Mouse (Mus musculus) intestine, embryonic 15.5 days (tissue): Measurements from ENCODE around the gene Gm3336. TPM values are rescaled to one million over a fixed set of nuclear protein-coding genes. Genes with fewer than 3 reads are reported as not detected.
A peak's percentile ranks its signal among the peaks of the same experiment; 100 is the strongest.

ENCODE experiments used
- ATAC-seq: fragments of 200-750 bp; cut with Nextera tagmentation; 2 replicates; pipeline ENCODE4 v1.8.0; 2017; ENCODE audit warnings: moderate TSS enrichment, moderate library complexity
- H3K27ac ChIP-seq: fragments of 300-500 bp; sonication (generic); 2 replicates; pipeline ENCODE4 v1.5.1; 2015; ENCODE audit warnings: mild to moderate bottlenecking, inconsistent platforms
- H3K27me3 ChIP-seq: fragments of 300-500 bp; sonication (generic); replicated peaks from 2 replicates; pipeline ENCODE4 v1.6.1; 2015; ENCODE audit warnings: inconsistent platforms
- H3K36me3 ChIP-seq: fragments of 300-500 bp; sonication (generic); 2 replicates; pipeline ENCODE4 v1.6.1; 2015; ENCODE audit warnings: inconsistent platforms
- H3K4me1 ChIP-seq: fragments of 300-500 bp; sonication (generic); replicated peaks from 2 replicates; pipeline ENCODE4 v1.6.1; 2015; ENCODE audit warnings: inconsistent platforms
- H3K4me2 ChIP-seq: fragments of 300-500 bp; sonication (generic); replicated peaks from 2 replicates; pipeline ENCODE4 v1.6.1; 2015; ENCODE audit warnings: mild to moderate bottlenecking, inconsistent platforms
- H3K4me3 ChIP-seq: fragments of 300-500 bp; sonication (generic); replicated peaks from 2 replicates; pipeline ENCODE4 v1.5.1; 2015; ENCODE audit warnings: inconsistent platforms
- H3K9ac ChIP-seq: fragments of 300-500 bp; sonication (generic); 2 replicates; pipeline ENCODE4 v1.6.1; 2015; ENCODE audit warnings: inconsistent platforms
- H3K9me3 ChIP-seq: fragments of 300-500 bp; sonication (generic); 2 replicates; pipeline ENCODE4 v1.6.1; 2016; ENCODE audit warnings: inconsistent platforms
- WGBS: fragments of 180-500 bp; shearing (Covaris S2); methylation state at CpG from one replicate; pipeline ENCODE4 v1.1.7; 2015; 5-methylcytosine and 5-hydroxymethylcytosine counted together
- polyA plus RNA-seq: library from polyadenylated mRNA; unstranded; fragments of >200 nt; fragmentation: Nextera tagmentation; extraction: Ambion mirVana; gene quantifications from 2 replicates; pipeline ENCODE4 v1.2.1, GENCODE M21; 2015

The Gm3336 gene
- polyA plus RNA-seq, 1 experiment from 2014 or later = 2.1 TPM

DNA sequence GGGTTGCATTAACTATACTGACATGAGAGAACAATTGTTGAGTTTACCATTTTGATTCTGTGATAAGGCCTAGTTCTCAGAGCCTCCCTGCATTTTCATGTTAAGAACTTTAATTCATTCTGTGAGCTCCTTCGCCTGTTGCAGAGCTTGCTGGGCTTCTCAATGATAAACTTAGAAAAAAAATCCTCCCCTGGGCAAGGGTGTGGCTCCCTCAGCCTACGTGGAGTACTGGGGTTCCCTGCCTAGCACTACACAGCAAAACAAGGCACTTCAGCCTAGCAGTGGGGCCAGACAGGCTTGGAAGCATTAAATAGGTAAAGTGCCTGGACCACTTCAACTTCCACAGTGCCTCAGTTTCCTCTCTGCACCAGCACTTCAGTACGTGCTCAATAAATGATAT, 36.9 kb upstream of the Gm3336 start:
- Histone ChIP-seq H3K4me2 (no peak overlapping the region), H3K4me3 (no peak overlapping the region), H3K9ac (no peak overlapping the region), H3K4me1 (peaks cover 26% of the 10 kb centered on the region), H3K27me3 (no peaks in the 10 kb centered on the region), H3K9me3 (no peaks in the 10 kb centered on the region), H3K27ac (peak overlapping the region; percentile 69), H3K36me3 (peaks cover 14% of the 10 kb centered on the region)
- peak; percentile 15; the same call in 1 of the 2 replicates for ATAC-seq
- 68% methylated on average over 3 of the region's 3 CpGs for WGBS

GRCm38 (mm10) chr8:70682193-70682592, 36.1 kb upstream of the Gm3336 start:
- H3K4me2 ChIP-seq = peak overlapping the region; percentile 52
- peak overlapping the region; percentile 17; the same call in 1 of the 2 replicates for H3K4me3 ChIP-seq
- no peaks in the 10 kb centered on the region for H3K27me3 ChIP-seq
- H3K4me1 ChIP-seq = peaks cover 26% of the 10 kb centered on the region
- H3K9ac ChIP-seq = peak overlapping the region; percentile 48
- H3K36me3 ChIP-seq = peaks cover 14% of the 10 kb centered on the region
- peak overlapping the region; percentile 69 for H3K27ac ChIP-seq
- WGBS = 2% methylated on average over 19 of the region's 19 CpGs
- peak; percentile 67 for ATAC-seq
- H3K9me3 ChIP-seq = no peaks in the 10 kb centered on the region

DNA sequence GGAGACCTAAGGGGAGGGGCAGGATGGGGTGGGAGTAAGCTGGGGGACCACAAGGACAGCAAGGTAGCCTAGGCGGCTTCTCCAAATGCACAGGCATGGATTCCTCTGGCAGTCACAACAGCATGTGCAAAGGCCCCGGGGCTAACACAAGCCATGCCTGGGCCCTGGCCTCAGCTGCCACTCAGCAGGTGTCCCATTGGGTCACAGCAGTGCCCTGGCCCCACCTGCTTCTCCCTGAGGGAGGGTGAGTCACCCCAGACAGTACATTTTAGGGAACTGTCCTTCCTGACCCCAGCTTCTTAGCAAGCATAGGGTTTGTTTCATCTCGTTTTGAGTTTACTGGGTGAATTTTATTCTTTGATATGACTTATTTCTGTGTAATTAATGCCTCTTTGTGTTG, 35.7 kb upstream of the Gm3336 start:
- H3K4me2 ChIP-seq = peak overlapping the region; percentile 52
- peaks cover 26% of the 10 kb centered on the region for H3K4me1 ChIP-seq
- peak; percentile 23 for ATAC-seq
- peak overlapping the region; percentile 48 for H3K9ac ChIP-seq
- WGBS = 78% methylated on average over 3 of the region's 3 CpGs
- peaks cover 10% of the 10 kb centered on the region for H3K36me3 ChIP-seq
- peak overlapping the region; percentile 69 for H3K27ac ChIP-seq
- H3K9me3 ChIP-seq = no peaks in the 10 kb centered on the region
- no peaks in the 10 kb centered on the region for H3K27me3 ChIP-seq
- no peak overlapping the region for H3K4me3 ChIP-seq

- WGBS = 48% methylated on average over 7 of the region's 7 CpGs
- Histone ChIP-seq H3K4me3 (no peak overlapping the region), H3K9ac (no peak overlapping the region), H3K4me1 (peaks cover 24% of the 10 kb centered on the region), H3K36me3 (peaks cover 1% of the 10 kb centered on the region; the same call in 1 of the 2 replicates), H3K4me2 (no peak overlapping the region), H3K27ac (no peak overlapping the region), H3K9me3 (no peaks in the 10 kb centered on the region), H3K27me3 (no peaks in the 10 kb centered on the region)
- ATAC-seq = no peak
These were observed 34.1 kb upstream of the Gm3336 start for GRCm38 (mm10) chr8:70684291-70684690.

DNA sequence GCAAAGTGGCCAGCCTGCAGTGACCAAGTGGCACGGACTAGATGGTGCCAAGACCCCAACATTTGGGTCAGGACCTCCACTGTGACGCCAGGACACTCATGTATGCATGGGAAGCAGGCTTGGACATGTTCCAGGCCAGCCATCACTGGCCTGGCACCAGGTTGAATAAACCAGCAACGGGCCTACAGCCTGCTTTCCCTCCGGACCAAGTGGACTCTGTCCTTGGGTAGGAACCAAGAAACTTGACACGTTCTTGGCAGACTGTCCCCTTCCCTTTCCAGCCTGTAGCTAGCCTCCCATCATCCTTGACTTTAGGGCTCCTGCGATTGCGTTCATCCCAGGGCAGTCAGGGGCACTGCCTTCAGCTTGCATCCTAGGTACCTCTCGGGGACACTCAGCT, 30.8 kb upstream of the Gm3336 start:
- 72% methylated on average over 8 of the region's 8 CpGs for WGBS
- no peak overlapping the region for H3K27ac ChIP-seq
- H3K36me3 ChIP-seq = no peaks in the 10 kb centered on the region
- H3K4me2 ChIP-seq = no peak overlapping the region
- H3K4me3 ChIP-seq = no peak overlapping the region
- no peaks in the 10 kb centered on the region for H3K9me3 ChIP-seq
- ATAC-seq = no peak
- no peak overlapping the region for H3K9ac ChIP-seq
- no peaks in the 10 kb centered on the region for H3K27me3 ChIP-seq
- peaks cover 16% of the 10 kb centered on the region for H3K4me1 ChIP-seq

GRCm38 (mm10) chr8:70688136-70688535, 30.2 kb upstream of the Gm3336 start:
- H3K4me1 ChIP-seq = peaks cover 14% of the 10 kb centered on the region
- no peaks in the 10 kb centered on the region for H3K27me3 ChIP-seq
- no peak overlapping the region for H3K9ac ChIP-seq
- no peaks in the 10 kb centered on the region for H3K36me3 ChIP-seq
- no peak for ATAC-seq
- H3K4me3 ChIP-seq = no peak overlapping the region
- no peak overlapping the region for H3K4me2 ChIP-seq
- no peaks in the 10 kb centered on the region for H3K9me3 ChIP-seq
- WGBS = 82% methylated on average over 3 of the region's 3 CpGs
- H3K27ac ChIP-seq = no peak overlapping the region

DNA sequence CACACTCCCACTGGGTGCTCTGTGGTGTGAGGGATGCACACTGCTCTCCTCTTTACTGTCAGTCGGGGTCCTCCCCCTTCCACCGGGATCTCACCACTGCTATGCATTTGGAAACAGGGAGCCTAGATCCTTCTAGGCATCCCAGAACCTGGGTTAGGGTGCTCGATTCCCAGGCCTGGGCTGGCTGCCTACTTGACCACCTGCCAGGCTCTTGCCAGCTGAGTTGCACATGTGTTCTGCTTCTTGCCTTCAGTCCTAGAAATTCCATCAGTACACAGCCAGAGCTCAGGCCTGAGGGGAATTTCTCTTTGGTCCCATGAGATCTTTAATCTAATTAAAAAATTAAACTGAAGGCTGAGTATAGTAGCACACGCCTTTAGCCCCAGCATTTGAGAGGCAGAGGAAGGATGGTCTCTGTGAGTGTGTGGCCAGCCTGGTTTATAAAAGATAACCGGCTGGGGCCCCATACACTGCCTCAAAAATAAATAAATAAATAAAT, 28.4 kb upstream of the Gm3336 start:
- Histone ChIP-seq H3K27ac (no peak overlapping the region), H3K9ac (no peak overlapping the region), H3K4me2 (no peak overlapping the region), H3K4me1 (peaks cover 16% of the 10 kb centered on the region), H3K9me3 (no peaks in the 10 kb centered on the region), H3K27me3 (no peaks in the 10 kb centered on the region), H3K4me3 (no peak overlapping the region), H3K36me3 (no peaks in the 10 kb centered on the region)
- 70% methylated on average over 5 of the region's 5 CpGs for WGBS
- ATAC-seq = no peak

GRCm38 (mm10) chr8:70691230-70691629, 27.1 kb upstream of the Gm3336 start:
- WGBS = 66% methylated on average over 4 of the region's 4 CpGs
- Histone ChIP-seq H3K9ac (peak overlapping the region; percentile 46), H3K27ac (peak overlapping the region; percentile 69), H3K4me2 (peak overlapping the region; percentile 70), H3K36me3 (no peaks in the 10 kb centered on the region), H3K4me3 (peak overlapping the region; percentile 32; the same call in 1 of the 2 replicates), H3K4me1 (peaks cover 28% of the 10 kb centered on the region), H3K27me3 (no peaks in the 10 kb centered on the region), H3K9me3 (no peaks in the 10 kb centered on the region)
- ATAC-seq = no peak

DNA sequence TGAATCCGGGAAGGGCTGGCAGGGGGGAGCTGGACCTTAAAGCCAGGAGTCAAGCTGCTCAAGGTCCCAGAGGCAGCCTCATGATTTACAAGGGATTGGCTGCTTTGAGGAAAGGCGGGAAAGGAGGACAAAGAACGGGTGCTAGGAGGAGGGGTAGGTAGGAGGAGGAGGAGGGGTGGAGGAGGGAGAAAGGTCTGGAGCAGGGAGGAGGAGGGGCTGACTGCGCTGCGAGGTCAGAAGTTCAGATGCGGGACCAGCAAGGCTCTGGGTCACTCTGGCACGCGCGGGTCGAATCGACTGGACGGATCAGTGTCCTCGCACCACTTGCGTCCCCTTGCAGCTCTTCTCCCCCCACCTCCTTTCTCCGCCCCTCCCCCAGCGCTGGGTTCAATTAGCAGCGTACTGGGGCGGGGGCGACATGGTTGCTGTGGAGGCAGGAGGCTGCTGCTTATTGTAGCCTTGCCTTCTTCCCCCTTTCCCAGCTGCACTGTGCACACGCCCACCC, 26.6 kb upstream of the Gm3336 start:
- peak; percentile 59 for ATAC-seq
- Histone ChIP-seq H3K4me3 (peak overlapping the region; percentile 32), H3K4me1 (peaks cover 33% of the 10 kb centered on the region), H3K4me2 (peak overlapping the region; percentile 70), H3K36me3 (no peaks in the 10 kb centered on the region), H3K27me3 (no peaks in the 10 kb centered on the region), H3K9ac (peak overlapping the region; percentile 46), H3K9me3 (no peaks in the 10 kb centered on the region), H3K27ac (peak overlapping the region; percentile 69)
- WGBS = 2% methylated on average over 20 of the region's 20 CpGs

DNA sequence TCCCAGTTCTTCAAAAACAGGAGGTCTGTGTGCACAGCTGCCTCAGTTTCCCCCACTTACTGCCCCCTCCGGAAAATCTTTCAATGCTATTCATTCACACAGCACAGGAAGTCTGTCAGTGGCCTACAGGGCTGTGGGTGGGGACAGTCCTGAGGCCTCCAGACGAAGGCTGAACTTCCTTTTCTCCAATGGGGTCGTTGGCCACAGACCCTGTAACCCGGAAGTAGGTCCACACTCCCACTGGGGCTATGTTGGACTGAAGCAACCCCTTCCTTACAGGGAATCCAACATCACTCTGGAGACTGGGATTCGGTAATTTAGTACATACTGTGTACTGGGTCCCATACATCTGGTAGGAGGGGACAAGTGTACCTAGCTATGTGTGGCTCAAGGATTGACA, 24.7 kb upstream of the Gm3336 start:
- Histone ChIP-seq H3K36me3 (no peaks in the 10 kb centered on the region), H3K9me3 (no peaks in the 10 kb centered on the region), H3K4me1 (peaks cover 44% of the 10 kb centered on the region), H3K4me3 (no peak overlapping the region), H3K27ac (no peak overlapping the region), H3K9ac (no peak overlapping the region), H3K27me3 (no peaks in the 10 kb centered on the region), H3K4me2 (no peak overlapping the region)
- WGBS = 64% methylated on average over 5 of the region's 5 CpGs
- ATAC-seq = no peak

DNA sequence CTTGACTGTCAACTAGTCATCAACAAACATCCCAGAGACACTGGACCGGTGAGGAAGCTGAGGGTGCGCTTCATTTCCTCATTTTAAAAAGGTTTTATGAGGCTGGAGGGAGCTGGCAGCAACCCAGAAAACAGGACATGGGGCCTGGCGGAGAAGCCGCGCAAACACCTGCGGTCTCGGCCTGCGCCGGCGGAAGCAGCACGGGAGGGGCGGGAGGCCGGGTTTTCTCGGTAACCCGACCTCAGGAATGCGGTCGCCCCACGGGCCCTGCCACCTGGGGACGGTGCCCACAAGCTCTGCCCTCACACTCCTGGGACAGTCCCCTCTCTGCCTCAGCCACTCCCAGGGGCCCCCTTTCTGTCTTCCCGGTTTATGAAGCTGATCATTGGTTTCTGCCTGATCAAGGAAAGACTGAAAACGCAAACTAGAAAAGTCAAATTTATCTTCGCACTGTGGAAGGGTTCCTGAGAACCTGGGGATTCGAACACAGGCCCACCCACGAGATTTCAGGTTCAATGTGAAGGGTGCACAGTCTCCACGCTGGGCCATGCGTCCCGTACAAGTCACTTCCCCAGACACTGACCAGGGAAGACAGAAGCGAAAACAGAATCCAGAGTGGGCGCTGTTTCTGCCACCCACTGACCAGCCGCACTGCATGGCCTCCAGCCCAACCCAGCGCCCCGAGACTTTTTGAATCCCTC, 22.9 kb upstream of the Gm3336 start:
- no peaks in the 10 kb centered on the region for H3K9me3 ChIP-seq
- no peaks in the 10 kb centered on the region for H3K27me3 ChIP-seq
- peak overlapping the region; percentile 61 for H3K4me2 ChIP-seq
- WGBS = 26% methylated on average over 32 of the region's 32 CpGs
- H3K4me3 ChIP-seq = no peak overlapping the region
- peaks cover 44% of the 10 kb centered on the region for H3K4me1 ChIP-seq
- H3K36me3 ChIP-seq = no peaks in the 10 kb centered on the region
- H3K27ac ChIP-seq = peak overlapping the region; percentile 91
- H3K9ac ChIP-seq = 0 out of 2 replicates have a peak overlapping the region, but pooled peaks have one; percentile 8
- no peak for ATAC-seq

DNA sequence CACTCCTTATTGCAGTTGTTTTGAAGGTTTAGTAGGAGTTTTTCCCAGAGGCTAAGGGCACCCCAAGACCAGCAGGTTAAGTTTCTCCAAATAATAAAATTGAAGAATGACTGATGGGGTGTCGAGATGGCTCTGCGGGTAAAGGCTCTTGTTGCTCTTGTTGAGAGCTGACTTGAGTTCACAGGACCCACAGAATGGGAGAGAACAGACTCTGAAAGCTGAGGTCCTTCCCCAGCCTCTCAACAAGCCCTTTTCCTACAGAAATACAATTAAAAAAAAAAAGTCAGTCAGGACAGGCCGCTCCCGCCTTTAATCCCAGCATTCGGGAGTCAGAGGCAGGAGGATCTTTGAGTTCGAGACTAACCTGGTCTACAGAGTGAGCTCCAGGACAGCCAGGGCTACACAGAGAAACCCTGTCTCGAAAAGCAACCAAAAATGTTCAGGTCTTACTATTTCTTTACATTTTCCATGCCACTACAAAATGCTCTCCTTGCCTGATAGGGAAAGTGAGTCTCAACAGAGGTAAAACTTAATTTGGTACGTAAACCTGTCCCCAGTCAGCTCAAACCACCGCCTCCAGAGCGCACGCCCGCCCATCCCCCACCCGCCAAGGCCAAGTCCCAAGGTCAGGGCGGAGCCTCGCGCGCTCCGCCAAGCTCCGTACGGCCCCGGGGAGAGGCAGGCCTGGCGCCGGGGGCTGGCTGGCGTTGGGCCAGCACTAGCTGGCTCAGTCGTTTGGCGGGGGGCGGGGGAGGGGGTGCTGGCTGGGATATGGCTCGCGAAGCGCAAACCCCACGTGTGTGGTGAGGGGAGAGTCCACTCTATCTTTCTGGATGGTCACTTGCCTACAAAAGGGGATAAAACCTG, 22.1 kb upstream of the Gm3336 start:
- WGBS = 3% methylated on average over 31 of the region's 31 CpGs
- peak overlapping the region; percentile 49 for H3K9ac ChIP-seq
- H3K27ac ChIP-seq = peak overlapping the region; percentile 91
- peaks cover 47% of the 10 kb centered on the region for H3K4me1 ChIP-seq
- peak overlapping the region; percentile 61 for H3K4me2 ChIP-seq
- H3K9me3 ChIP-seq = no peaks in the 10 kb centered on the region
- ATAC-seq = peak; percentile 20
- H3K27me3 ChIP-seq = no peaks in the 10 kb centered on the region
- H3K4me3 ChIP-seq = peak overlapping the region; percentile 20
- H3K36me3 ChIP-seq = 0 out of 2 replicates have a peak, but pooled peaks cover 2% of the 10 kb centered on the region
